Mouse (Mus musculus): ENCODE data around the gene Atad2b.
"Not testable (repeated sequence)": the region's sequence is repeated elsewhere in the genome, so short reads cannot be mapped to it uniquely, and the experiment has no call there.

Atad2b gene

GRCm38 (mm10) chr12:4910496-4910895 lies 6.7 kb upstream of the Atad2b start:
- not testable (repeated sequence) for DNase-seq (ENCODE audit: low spot score in 2 of 2)

GRCm38 (mm10) chr12:4911716-4912115 lies 5.4 kb upstream of the Atad2b start:
- DNase-seq (ENCODE audit: low spot score in 2 of 2), result no peak

- DNase-seq (ENCODE audit: low spot score in 2 of 2), result no peak
Measured at GRCm38 (mm10) chr12:4914441-4914840, 2.7 kb upstream of the Atad2b start.

GRCm38 (mm10) chr12:4914944-4915343 lies 2.2 kb upstream of the Atad2b start:
- no peak for DNase-seq (ENCODE audit: low spot score in 2 of 2)

GRCm38 (mm10) chr12:4917805-4918591 lies 845 bp downstream of the Atad2b start:
- peak; percentile 29 to 50 for DNase-seq (ENCODE audit: low spot score in 2 of 2)

GRCm38 (mm10) chr12:4928197-4928596 lies 11.0 kb downstream of the Atad2b start:
- no peak for DNase-seq (ENCODE audit: low spot score in 2 of 2)

- DNase-seq (ENCODE audit: low spot score in 2 of 2), result no peak
Measured at GRCm38 (mm10) chr12:4930820-4931548, 13.8 kb downstream of the Atad2b start.

GRCm38 (mm10) chr12:4952272-4952671 lies 35.1 kb downstream of the Atad2b start:
- DNase-seq (ENCODE audit: low spot score in 2 of 2), result no peak

GRCm38 (mm10) chr12:4953156-4953555 lies 36.0 kb downstream of the Atad2b start:
- no peak for DNase-seq (ENCODE audit: low spot score in 2 of 2)

GRCm38 (mm10) chr12:4972939-4973338 lies 55.8 kb downstream of the Atad2b start:
- DNase-seq (ENCODE audit: low spot score in 2 of 2), result peak; percentile 43 to 62

GRCm38 (mm10) chr12:4978324-4978723 lies 61.2 kb downstream of the Atad2b start:
- no peak for DNase-seq (ENCODE audit: low spot score in 2 of 2)

GRCm38 (mm10) chr12:4996981-4997380 lies 79.8 kb downstream of the Atad2b start:
- DNase-seq (ENCODE audit: low spot score in 2 of 2), result no peak

GRCm38 (mm10) chr12:5005338-5005737 lies 88.2 kb downstream of the Atad2b start:
- no peak for DNase-seq (ENCODE audit: low spot score in 2 of 2)

GRCm38 (mm10) chr12:5005776-5006175 lies 88.6 kb downstream of the Atad2b start:
- DNase-seq (ENCODE audit: low spot score in 2 of 2), result not testable (repeated sequence)

GRCm38 (mm10) chr12:5008638-5009037 lies 91.5 kb downstream of the Atad2b start:
- DNase-seq (ENCODE audit: low spot score in 2 of 2), result not testable (repeated sequence)

GRCm38 (mm10) chr12:5025226-5025861 lies 108.2 kb downstream of the Atad2b start:
- DNase-seq (ENCODE audit: low spot score in 2 of 2), result no peak

GRCm38 (mm10) chr12:5029035-5029434 lies 111.9 kb downstream of the Atad2b start:
- DNase-seq (ENCODE audit: low spot score in 2 of 2), result no peak

GRCm38 (mm10) chr12:5038008-5038407 lies 120.9 kb downstream of the Atad2b start:
- DNase-seq (ENCODE audit: low spot score in 2 of 2), result peak in 1 of 2 experiments; percentile 13

- no peak for DNase-seq (ENCODE audit: low spot score in 2 of 2)
Measured at GRCm38 (mm10) chr12:5044141-5044540, 127.0 kb downstream of the Atad2b start.

GRCm38 (mm10) chr12:5048104-5048503 lies 131.0 kb downstream of the Atad2b start:
- no peak for DNase-seq (ENCODE audit: low spot score in 2 of 2)

- DNase-seq (ENCODE audit: low spot score in 2 of 2), result no peak
Measured at GRCm38 (mm10) chr12:5067590-5067989, 150.4 kb downstream of the Atad2b start.

GRCm38 (mm10) chr12:5070131-5070530 lies 153.0 kb downstream of the Atad2b start:
- peak in 1 of 2 experiments; percentile 58 for DNase-seq (ENCODE audit: low spot score in 2 of 2)

All from right cerebral cortex, postnatal 36 days (tissue).